Mouse (Mus musculus): ENCODE measurements around the gene Usb1.

DNA sequence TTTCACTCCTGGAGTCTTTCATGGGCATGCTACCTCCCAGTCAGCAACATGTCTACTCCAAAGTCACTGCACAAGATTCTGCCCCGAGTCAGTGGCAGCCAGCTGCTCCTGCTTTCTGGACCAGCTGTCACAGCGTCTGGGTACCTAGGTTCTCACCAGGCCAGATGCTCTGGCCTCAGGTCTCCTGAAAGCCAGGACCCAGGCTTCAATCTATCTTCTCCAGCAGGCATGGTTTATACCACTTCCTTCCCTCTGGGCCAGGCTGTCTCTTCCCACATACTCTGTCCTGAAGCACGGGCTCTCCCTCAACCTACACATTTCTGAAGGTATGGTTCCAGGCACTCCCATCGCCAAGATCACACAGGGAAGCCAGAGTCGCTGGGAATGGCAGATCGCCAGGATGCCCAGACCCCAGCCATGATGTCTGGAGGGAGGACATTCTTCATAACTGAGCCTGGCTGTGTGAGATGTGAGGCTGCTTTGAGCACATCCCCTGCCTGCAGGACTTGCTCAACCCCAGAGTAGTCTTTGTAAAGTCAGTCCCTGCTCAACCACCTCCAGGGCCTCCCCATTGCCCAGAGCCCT is 42.9 kb upstream of the Usb1 start:
- no peak for TF ChIP-seq JUND (IDR thresholded peaks at IDR 0.05; ENCODE audit: low read depth, low read length)
- no peak for TF ChIP-seq CTCF (IDR thresholded peaks at IDR 0.05 in 2 of 3, conservative IDR thresholded peaks at IDR 0.05 in 1 of 3; ENCODE audit: control insufficient read depth in 1 of 3, insufficient read depth in 1 of 3, low read depth in 2 of 3, low read length in 3 of 3, poor library complexity in 1 of 3, severe bottlenecking in 1 of 3)
- TF ChIP-seq POLR2AphosphoS2 (IDR thresholded peaks at IDR 0.05; ENCODE audit: low read length): no peak
- no peak for TF ChIP-seq ZC3H11A (IDR thresholded peaks at IDR 0.05; ENCODE audit: low read depth, low read length)
- no peak for TF ChIP-seq SMC3 (IDR thresholded peaks at IDR 0.05; ENCODE audit: low read depth, low read length)
- TF ChIP-seq POLR2A (IDR thresholded peaks at IDR 0.05; ENCODE audit: control insufficient read depth in 1 of 2, insufficient read depth in 1 of 2, low read depth in 1 of 2, low read length in 2 of 2, poor library complexity in 1 of 2): no peak
- no peak for TF ChIP-seq RCOR1 (IDR thresholded peaks at IDR 0.05; ENCODE audit: low read depth, low read length)
- no peak for TF ChIP-seq EP300 (IDR thresholded peaks at IDR 0.05; ENCODE audit: low read depth in 1 of 2, low read length in 2 of 2)
- TF ChIP-seq SIN3A (IDR thresholded peaks at IDR 0.05; ENCODE audit: low read length): no peak
- TF ChIP-seq HCFC1 (IDR thresholded peaks at IDR 0.05; ENCODE audit: low read depth, low read length): no peak
- no peak for TF ChIP-seq BHLHE40 (IDR thresholded peaks at IDR 0.05; ENCODE audit: borderline replicate concordance, low read depth, low read length)
- no peak for TF ChIP-seq TCF12 (IDR thresholded peaks at IDR 0.05; ENCODE audit: low read depth, low read length)
- TF ChIP-seq POLR2AphosphoS5 (IDR thresholded peaks at IDR 0.05; ENCODE audit: borderline replicate concordance, low read depth, low read length): no peak
- no peak for TF ChIP-seq USF1 (IDR thresholded peaks at IDR 0.05; ENCODE audit: low read depth, low read length)

All from MEL (cell line).